Mouse (Mus musculus): ENCODE data around the gene Tex44. TPM values are rescaled to one million over a fixed set of nuclear protein-coding genes. Genes with fewer than 3 reads are reported as not detected.

The Tex44 gene
- polyA plus RNA-seq (2012; ENCODE audit: insufficient read depth, insufficient read length, missing spikeins), result not detected in 2 replicates

GRCm38 (mm10) chr1:86426128-86426527, at the start of gene Tex44, which contains the start of gene Nmur1:
Gene Tex44 (plus strand): TSS chr1:86426329.
Gene Nmur1 (minus strand): TSS chr1:86426228.
- no peak within 1 kb of the TSS for H3K4me3 ChIP-seq (ENCODE audit: insufficient read depth, low read length)
- H3K27ac ChIP-seq (ENCODE audit: insufficient read depth, low read depth, low read length), result no peak within 1 kb of the TSS
- TF ChIP-seq CTCF (IDR thresholded peaks at IDR 0.05; ENCODE audit: low read depth, low read length) (no peak), POLR2A (IDR thresholded peaks at IDR 0.05; ENCODE audit: borderline replicate concordance, low read depth, low read length) (no peak)
- H3K4me1 ChIP-seq (ENCODE audit: control insufficient read depth, insufficient read depth, low read length), result no peaks in the 10 kb centered on the region

DNA sequence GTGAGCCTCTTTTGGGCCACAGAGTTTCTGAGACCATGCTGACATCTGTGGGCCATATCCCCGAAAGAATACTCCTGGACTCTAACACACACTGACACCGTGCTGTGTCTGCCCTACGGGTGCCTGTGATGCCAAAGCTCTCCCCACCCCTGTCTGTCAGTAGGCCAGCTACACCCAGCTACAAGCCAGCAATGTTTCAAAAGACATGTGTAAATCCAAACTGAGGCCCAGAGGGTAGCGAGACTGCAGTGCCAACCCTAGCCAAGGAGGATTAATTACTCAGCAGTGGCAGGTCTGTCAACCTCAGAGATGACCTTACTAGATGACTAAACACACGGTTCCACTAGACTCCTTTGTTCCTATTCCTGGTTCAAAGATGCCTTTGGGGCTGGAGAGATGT, 49.8 kb upstream of the Tex44 start:
- no peak for TF ChIP-seq POLR2A (IDR thresholded peaks at IDR 0.05; ENCODE audit: borderline replicate concordance, low read depth, low read length)
- TF ChIP-seq CTCF (IDR thresholded peaks at IDR 0.05; ENCODE audit: low read depth, low read length), result no peak
- Histone ChIP-seq H3K4me3 (ENCODE audit: insufficient read depth, low read length) (no peak overlapping the region), H3K4me1 (ENCODE audit: control insufficient read depth, insufficient read depth, low read length) (peaks cover 21% of the 10 kb centered on the region), H3K27ac (ENCODE audit: insufficient read depth, low read depth, low read length) (no peak overlapping the region)

- no peak for TF ChIP-seq CTCF (IDR thresholded peaks at IDR 0.05; ENCODE audit: low read depth, low read length)
- TF ChIP-seq POLR2A (IDR thresholded peaks at IDR 0.05; ENCODE audit: borderline replicate concordance, low read depth, low read length), result no peak
- Histone ChIP-seq H3K27ac (ENCODE audit: insufficient read depth, low read depth, low read length) (peak overlapping the region; percentile 54), H3K4me3 (ENCODE audit: insufficient read depth, low read length) (no peak overlapping the region), H3K4me1 (ENCODE audit: control insufficient read depth, insufficient read depth, low read length) (peaks cover 21% of the 10 kb centered on the region)
Observed at GRCm38 (mm10) chr1:86378662-86379061, 47.5 kb upstream of the Tex44 start.

DNA sequence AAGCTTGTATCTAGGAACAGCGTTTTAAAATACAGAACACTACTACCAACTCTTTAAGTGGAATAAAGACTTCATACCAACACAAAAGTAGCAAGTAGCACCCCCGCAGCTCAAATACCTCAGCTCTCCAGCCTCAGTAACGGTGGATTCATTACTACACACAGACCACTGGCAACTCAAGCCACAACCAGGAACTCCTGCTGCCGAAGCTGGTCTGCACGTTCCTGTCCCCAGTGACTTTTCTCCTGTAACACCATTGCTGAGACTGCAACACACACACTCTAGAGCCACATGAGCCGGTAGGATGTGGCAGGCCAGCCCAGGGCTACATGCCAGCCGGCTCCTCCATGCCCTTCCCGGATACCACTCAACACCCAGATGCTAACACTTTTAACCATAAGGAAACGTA, 47.0 kb upstream of the Tex44 start:
- Histone ChIP-seq H3K4me3 (ENCODE audit: insufficient read depth, low read length) (peak overlapping the region; percentile 27), H3K27ac (ENCODE audit: insufficient read depth, low read depth, low read length) (peak overlapping the region; percentile 68), H3K4me1 (ENCODE audit: control insufficient read depth, insufficient read depth, low read length) (peaks cover 21% of the 10 kb centered on the region)
- TF ChIP-seq POLR2A (IDR thresholded peaks at IDR 0.05; ENCODE audit: borderline replicate concordance, low read depth, low read length), result no peak
- no peak for TF ChIP-seq CTCF (IDR thresholded peaks at IDR 0.05; ENCODE audit: low read depth, low read length)

DNA sequence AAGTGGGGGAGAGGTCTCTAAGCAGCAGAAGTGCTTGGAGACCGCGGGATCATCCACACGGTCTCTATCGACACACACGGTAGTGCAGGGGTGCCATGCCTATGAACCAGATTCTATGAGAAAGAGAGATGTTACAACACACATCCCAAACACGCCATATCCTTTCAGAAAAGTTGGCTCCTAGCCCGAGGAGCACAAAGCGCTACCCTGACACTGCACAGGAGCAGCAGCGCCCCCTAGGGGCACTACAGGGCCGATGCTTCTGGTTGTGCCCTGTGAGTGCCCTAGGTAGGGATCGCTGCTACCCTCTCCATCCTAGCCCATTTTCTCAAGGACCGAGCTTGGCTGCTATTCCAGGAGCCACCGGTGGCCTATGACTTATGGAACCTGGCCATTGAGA, 45.1 kb upstream of the Tex44 start:
- Histone ChIP-seq H3K27ac (ENCODE audit: insufficient read depth, low read depth, low read length) (no peak overlapping the region), H3K4me1 (ENCODE audit: control insufficient read depth, insufficient read depth, low read length) (peaks cover 21% of the 10 kb centered on the region), H3K4me3 (ENCODE audit: insufficient read depth, low read length) (peak overlapping the region; percentile 6; the same call in 1 of the 2 replicates)
- peak; percentile 90 for TF ChIP-seq CTCF (IDR thresholded peaks at IDR 0.05; ENCODE audit: low read depth, low read length)
- TF ChIP-seq POLR2A (IDR thresholded peaks at IDR 0.05; ENCODE audit: borderline replicate concordance, low read depth, low read length), result no peak

GRCm38 (mm10) chr1:86389230-86389629, 36.9 kb upstream of the Tex44 start:
- no peak overlapping the region for H3K4me3 ChIP-seq (ENCODE audit: insufficient read depth, low read length)
- peaks cover 7% of the 10 kb centered on the region for H3K4me1 ChIP-seq (ENCODE audit: control insufficient read depth, insufficient read depth, low read length)
- TF ChIP-seq POLR2A (IDR thresholded peaks at IDR 0.05; ENCODE audit: borderline replicate concordance, low read depth, low read length) (no peak), CTCF (IDR thresholded peaks at IDR 0.05; ENCODE audit: low read depth, low read length) (peak; percentile 92)
- no peak overlapping the region for H3K27ac ChIP-seq (ENCODE audit: insufficient read depth, low read depth, low read length)

DNA sequence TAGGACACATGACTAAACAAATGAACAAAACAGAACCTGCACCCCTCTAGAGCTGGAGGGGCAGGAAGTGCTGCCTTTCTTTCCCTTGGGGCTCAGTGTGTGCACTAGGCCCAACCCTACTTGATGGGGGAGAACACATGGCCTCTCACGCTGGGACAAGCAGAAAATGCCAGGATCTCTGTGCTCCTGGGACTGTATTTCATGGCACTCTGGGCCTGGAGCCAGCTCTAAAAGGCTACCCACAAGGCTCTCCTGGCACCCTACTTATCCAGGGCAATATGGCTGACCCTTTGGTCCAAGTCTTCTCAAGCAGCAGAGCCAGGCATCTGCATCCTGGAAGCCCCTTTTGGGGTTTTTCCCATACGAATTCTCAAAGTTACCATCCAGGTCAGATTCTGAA, 34.7 kb upstream of the Tex44 start:
- Histone ChIP-seq H3K4me1 (ENCODE audit: control insufficient read depth, insufficient read depth, low read length) (peaks cover 16% of the 10 kb centered on the region), H3K4me3 (ENCODE audit: insufficient read depth, low read length) (no peak overlapping the region), H3K27ac (ENCODE audit: insufficient read depth, low read depth, low read length) (no peak overlapping the region)
- TF ChIP-seq CTCF (IDR thresholded peaks at IDR 0.05; ENCODE audit: low read depth, low read length) (no peak), POLR2A (IDR thresholded peaks at IDR 0.05; ENCODE audit: borderline replicate concordance, low read depth, low read length) (no peak)

DNA sequence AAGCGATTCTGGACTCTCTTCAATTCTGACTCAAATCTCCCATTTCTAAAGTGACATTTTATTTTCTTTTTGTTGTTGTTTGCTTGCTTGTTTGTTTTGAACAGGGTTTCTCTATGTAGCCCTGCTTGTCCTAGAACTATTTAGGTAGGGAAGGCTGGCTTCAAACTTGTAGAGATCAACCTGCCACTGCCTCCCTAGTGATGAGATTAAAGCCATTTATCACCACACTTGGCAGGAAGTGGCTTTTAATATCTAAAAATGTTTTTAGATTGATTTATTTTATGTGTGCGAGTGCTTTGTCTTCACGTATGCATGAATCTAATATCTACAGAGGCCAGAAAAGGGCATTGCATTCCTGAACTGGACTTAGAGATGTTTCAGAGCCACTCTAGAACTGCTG, 32.9 kb upstream of the Tex44 start:
- TF ChIP-seq CTCF (IDR thresholded peaks at IDR 0.05; ENCODE audit: low read depth, low read length) (no peak), POLR2A (IDR thresholded peaks at IDR 0.05; ENCODE audit: borderline replicate concordance, low read depth, low read length) (no peak)
- Histone ChIP-seq H3K27ac (ENCODE audit: insufficient read depth, low read depth, low read length) (no peak overlapping the region), H3K4me3 (ENCODE audit: insufficient read depth, low read length) (no peak overlapping the region), H3K4me1 (ENCODE audit: control insufficient read depth, insufficient read depth, low read length) (peaks cover 22% of the 10 kb centered on the region)

DNA sequence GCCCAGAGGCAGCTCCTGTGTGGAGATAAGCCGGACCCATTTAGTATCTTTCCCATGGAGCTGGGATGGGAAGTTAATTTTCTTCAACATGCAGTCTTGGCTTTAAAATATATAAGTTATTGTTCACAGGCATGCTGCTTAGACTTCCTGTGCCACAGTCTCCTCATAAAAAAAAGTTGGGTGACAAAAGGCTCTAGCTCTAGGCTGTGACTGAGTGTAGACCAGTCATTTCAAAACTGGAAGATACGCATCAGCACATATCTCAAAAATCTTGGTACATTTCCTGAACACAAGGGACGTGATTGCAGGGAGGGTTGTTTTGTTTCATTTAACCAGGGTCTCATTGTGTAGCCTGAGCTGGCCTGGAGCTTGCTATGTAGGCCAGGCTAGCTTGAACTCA, 31.9 kb upstream of the Tex44 start:
- Histone ChIP-seq H3K4me3 (ENCODE audit: insufficient read depth, low read length) (no peak overlapping the region), H3K27ac (ENCODE audit: insufficient read depth, low read depth, low read length) (no peak overlapping the region), H3K4me1 (ENCODE audit: control insufficient read depth, insufficient read depth, low read length) (peaks cover 31% of the 10 kb centered on the region)
- no peak for TF ChIP-seq POLR2A (IDR thresholded peaks at IDR 0.05; ENCODE audit: borderline replicate concordance, low read depth, low read length)
- no peak for TF ChIP-seq CTCF (IDR thresholded peaks at IDR 0.05; ENCODE audit: low read depth, low read length)

DNA sequence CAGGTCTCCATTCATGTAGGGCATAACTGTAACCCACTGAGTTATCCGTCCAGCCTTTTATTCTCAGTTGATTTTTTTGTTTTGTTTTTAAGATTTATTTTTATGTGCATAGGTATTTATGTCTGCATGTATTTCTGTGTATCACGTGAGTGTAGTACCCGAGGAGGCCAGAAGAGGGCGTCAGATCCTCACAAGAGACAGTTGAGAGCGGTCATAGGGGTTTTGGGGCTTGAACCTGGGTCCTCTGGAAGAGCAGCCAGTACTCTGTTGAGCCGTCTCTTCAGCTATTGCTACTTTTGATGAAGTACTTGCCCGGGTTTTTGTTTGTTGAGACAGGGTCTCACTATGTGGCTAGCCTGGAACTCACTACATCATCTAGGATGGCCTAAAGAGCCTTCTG, 30.2 kb upstream of the Tex44 start:
- TF ChIP-seq CTCF (IDR thresholded peaks at IDR 0.05; ENCODE audit: low read depth, low read length), result peak; percentile 83
- no peak for TF ChIP-seq POLR2A (IDR thresholded peaks at IDR 0.05; ENCODE audit: borderline replicate concordance, low read depth, low read length)
- Histone ChIP-seq H3K27ac (ENCODE audit: insufficient read depth, low read depth, low read length) (no peak overlapping the region), H3K4me1 (ENCODE audit: control insufficient read depth, insufficient read depth, low read length) (peaks cover 43% of the 10 kb centered on the region), H3K4me3 (ENCODE audit: insufficient read depth, low read length) (no peak overlapping the region)

- no peak for TF ChIP-seq POLR2A (IDR thresholded peaks at IDR 0.05; ENCODE audit: borderline replicate concordance, low read depth, low read length)
- TF ChIP-seq CTCF (IDR thresholded peaks at IDR 0.05; ENCODE audit: low read depth, low read length), result no peak
- H3K4me3 ChIP-seq (ENCODE audit: insufficient read depth, low read length), result no peak overlapping the region
- H3K4me1 ChIP-seq (ENCODE audit: control insufficient read depth, insufficient read depth, low read length), result peaks cover 45% of the 10 kb centered on the region
- no peak overlapping the region for H3K27ac ChIP-seq (ENCODE audit: insufficient read depth, low read depth, low read length)
Observed at GRCm38 (mm10) chr1:86397621-86398020, 28.5 kb upstream of the Tex44 start.
